Mouse (Mus musculus) kidney, postnatal 0 days (tissue): ENCODE data around the gene Slc25a11. TPM values are rescaled to one million over a fixed set of nuclear protein-coding genes. Genes with fewer than 3 reads are reported as not detected.

ENCODE experiments used
- ATAC-seq: fragments of 200-750 bp; cut with Nextera tagmentation; replicated peaks from 2 replicates; pipeline ENCODE4 v1.8.0; 2017; ENCODE audit warnings: low read depth, moderate number of reproducible peaks, moderate TSS enrichment, moderate library complexity; ENCODE audit not compliant: low FRiP score
- DNase-seq: peaks from one replicate; pipeline ENCODE4 v3.0.0-alpha.2; 2016; ENCODE audit warnings: low spot score
- H3K27ac ChIP-seq: fragments of 300-500 bp; sonication (generic); 2 replicates; pipeline ENCODE4 v1.5.1; 2014; ENCODE audit warnings: mild to moderate bottlenecking
- H3K27me3 ChIP-seq: fragments of 300-500 bp; sonication (generic); 2 replicates; pipeline ENCODE4 v1.6.1; 2014; ENCODE audit warnings: low read length, mixed read lengths; ENCODE audit not compliant: insufficient read depth
- H3K36me3 ChIP-seq: fragments of 300-500 bp; sonication (generic); 2 replicates; pipeline ENCODE4 v1.6.1; 2014; ENCODE audit warnings: low read length, mixed read lengths; ENCODE audit not compliant: insufficient read depth
- H3K4me1 ChIP-seq: fragments of 300-500 bp; sonication (generic); replicated peaks from 2 replicates; pipeline ENCODE4 v1.6.1; 2014; ENCODE audit warnings: antibody characterized with exemption, low read length, mixed read lengths; ENCODE audit not compliant: insufficient read depth
- H3K4me2 ChIP-seq: fragments of 300-500 bp; sonication (generic); 2 replicates; pipeline ENCODE4 v1.6.1; 2014; ENCODE audit warnings: mild to moderate bottlenecking, low read length, moderate library complexity, mixed read lengths
- H3K4me3 ChIP-seq: fragments of 300-500 bp; sonication (generic); replicated peaks from 2 replicates; pipeline ENCODE4 v1.5.1; 2014; ENCODE audit warnings: low read depth, low read length
- H3K9ac ChIP-seq: fragments of 300-500 bp; sonication (generic); 2 replicates; pipeline ENCODE4 v1.6.1; 2014; ENCODE audit warnings: low read depth, low read length
- H3K9me3 ChIP-seq: fragments of 300-500 bp; sonication (generic); replicated peaks from 2 replicates; pipeline ENCODE4 v1.6.1; 2016; ENCODE audit warnings: low read length, inconsistent platforms, mixed read lengths
- CTCF ChIP-seq: IDR thresholded peaks from 2 replicates; pipeline ENCODE4 v1.5.1; 2016; ENCODE audit warnings: antibody characterized with exemption, low read depth, mild to moderate bottlenecking, moderate library complexity
- WGBS: fragments of 180-500 bp; shearing (Covaris S2); extraction: QIAGEN DNeasy Blood & Tissue Kit; methylation state at CpG from one replicate; pipeline ENCODE4 v1.1.7; 2014; 5-methylcytosine and 5-hydroxymethylcytosine counted together
- polyA plus RNA-seq: library from polyadenylated mRNA; unstranded; fragments of >200 nt; fragmentation: Nextera tagmentation; extraction: Ambion mirVana; gene quantifications from 2 replicates; pipeline ENCODE4 v1.2.1, GENCODE M21; 2015

Slc25a11 gene
- polyA plus RNA-seq, 1 experiment from 2014 or later, result 227 TPM

DNA sequence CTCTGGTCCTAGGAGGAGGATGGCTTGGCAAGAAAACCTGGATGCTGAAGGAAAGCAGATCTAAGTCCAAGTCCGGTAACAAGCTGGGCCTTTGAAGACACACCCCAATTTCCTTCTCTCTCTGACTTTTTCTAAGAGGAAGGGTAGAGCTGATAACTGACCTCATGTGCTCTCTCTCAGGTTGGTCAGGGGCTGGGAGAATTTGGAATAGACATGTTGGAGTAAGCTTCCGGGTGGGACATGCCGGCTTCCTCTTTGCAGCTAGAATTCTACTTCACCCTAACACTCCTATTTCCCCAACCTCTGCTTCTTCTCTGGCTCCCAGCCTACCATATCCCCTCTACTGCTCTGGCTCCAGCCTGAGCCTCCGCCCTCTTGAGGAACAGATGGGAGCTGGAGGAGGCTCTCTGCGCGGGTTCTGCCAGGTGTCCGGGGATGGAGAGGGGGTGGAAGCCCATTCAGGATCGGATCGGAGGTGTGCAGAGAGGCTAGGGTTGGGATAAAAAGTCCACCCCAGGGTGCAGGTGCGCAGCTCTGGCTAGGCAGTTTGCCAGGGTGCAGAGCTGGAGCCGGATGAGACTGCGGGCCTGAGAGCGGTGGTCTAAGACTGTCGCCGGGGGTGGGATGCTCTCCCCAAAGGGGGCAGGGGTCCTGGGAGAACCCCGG lies 39.8 kb upstream of the Slc25a11 start:
- no peaks in the 10 kb centered on the region for H3K27me3 ChIP-seq
- ATAC-seq (peak; percentile 46), DNase-seq (peak; percentile 63)
- H3K4me1 ChIP-seq, result peaks cover 14% of the 10 kb centered on the region; the same call in 1 of the 2 replicates
- H3K4me2 ChIP-seq, result peak overlapping the region; percentile 75
- H3K9ac ChIP-seq, result peak overlapping the region; percentile 71
- no peak; the same call in 1 of the 2 replicates for TF ChIP-seq CTCF
- H3K27ac ChIP-seq, result peak overlapping the region; percentile 85
- H3K4me3 ChIP-seq, result peak overlapping the region; percentile 70
- 2% methylated on average over 16 of the region's 16 CpGs for WGBS
- H3K36me3 ChIP-seq, result peaks cover 20% of the 10 kb centered on the region
- no peaks in the 10 kb centered on the region for H3K9me3 ChIP-seq

GRCm38 (mm10) chr11:70683640-70684039 lies 36.4 kb upstream of the Slc25a11 start:
- Histone ChIP-seq H3K9me3 (no peaks in the 10 kb centered on the region), H3K36me3 (peaks cover 32% of the 10 kb centered on the region), H3K9ac (no peak overlapping the region), H3K4me3 (no peak overlapping the region), H3K4me1 (peaks cover 9% of the 10 kb centered on the region; the same call in 1 of the 2 replicates), H3K27me3 (no peaks in the 10 kb centered on the region), H3K4me2 (no peak overlapping the region), H3K27ac (no peak overlapping the region)
- DNase-seq, result no peak
- no peak for TF ChIP-seq CTCF
- WGBS, result 89% methylated on average over 5 of the region's 5 CpGs
- no peak for ATAC-seq

- H3K27ac ChIP-seq, result no peak overlapping the region
- peak; percentile 91 for DNase-seq
- 38% methylated on average over 11 of the region's 11 CpGs for WGBS
- H3K4me3 ChIP-seq, result no peak overlapping the region
- no peak overlapping the region for H3K9ac ChIP-seq
- ATAC-seq, result peak; percentile 37
- no peak overlapping the region for H3K4me2 ChIP-seq
- H3K27me3 ChIP-seq, result no peaks in the 10 kb centered on the region
- H3K36me3 ChIP-seq, result peaks cover 36% of the 10 kb centered on the region
- H3K9me3 ChIP-seq, result no peaks in the 10 kb centered on the region
- 0 out of 2 replicates have a peak, but pooled peaks cover 5% of the 10 kb centered on the region for H3K4me1 ChIP-seq
- peak; percentile 81 for TF ChIP-seq CTCF
Measured at GRCm38 (mm10) chr11:70681897-70682581, 34.8 kb upstream of the Slc25a11 start.

DNA sequence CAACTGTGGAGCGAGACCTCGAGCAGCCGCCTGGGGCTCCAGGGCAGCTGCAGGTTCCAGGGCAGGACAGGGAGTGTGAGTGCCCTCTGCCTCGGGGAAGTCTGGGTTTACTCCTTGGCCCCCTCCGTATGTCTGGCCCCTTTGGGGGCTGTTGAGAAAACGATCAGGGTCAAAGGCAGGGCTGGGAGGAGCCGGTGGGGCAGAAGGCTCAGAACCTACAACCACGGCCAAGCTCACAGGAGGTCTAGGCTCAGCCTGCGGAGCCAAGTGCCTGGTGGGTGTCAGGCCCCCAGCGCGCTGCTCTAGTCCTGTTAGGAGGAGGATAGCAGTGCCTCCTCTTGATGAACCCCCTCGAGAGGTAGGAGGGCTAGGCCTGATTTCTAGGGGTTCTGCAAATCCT lies 33.9 kb upstream of the Slc25a11 start:
- Histone ChIP-seq H3K27me3 (no peaks in the 10 kb centered on the region), H3K9me3 (no peaks in the 10 kb centered on the region), H3K9ac (no peak overlapping the region), H3K4me3 (no peak overlapping the region), H3K27ac (no peak overlapping the region), H3K36me3 (peaks cover 38% of the 10 kb centered on the region), H3K4me1 (0 out of 2 replicates have a peak, but pooled peaks cover under 1% of the 10 kb centered on the region), H3K4me2 (no peak overlapping the region)
- WGBS, result 61% methylated on average over 12 of the region's 12 CpGs
- DNase-seq, result no peak
- no peak for TF ChIP-seq CTCF
- ATAC-seq, result no peak

DNA sequence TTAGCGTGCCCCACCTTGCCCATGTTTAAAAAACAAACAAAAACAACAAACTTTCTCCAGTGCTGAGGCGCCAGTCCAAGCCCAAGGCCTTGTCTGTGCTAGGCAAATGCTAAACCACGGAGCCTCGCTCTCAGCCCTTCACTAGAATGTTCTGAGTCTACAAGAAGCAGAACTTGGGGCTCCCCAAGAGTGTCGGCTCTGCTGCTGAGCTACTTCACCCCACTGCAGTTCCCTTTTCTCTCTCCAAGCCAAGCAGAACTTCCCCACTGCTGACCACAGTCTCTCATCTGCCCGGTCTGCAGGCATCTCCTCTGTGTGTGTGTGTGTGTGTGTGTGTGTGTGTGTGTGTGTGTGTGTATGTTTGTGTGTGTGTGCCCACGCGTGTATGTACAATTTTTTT lies 32.6 kb upstream of the Slc25a11 start:
- WGBS, result 91% methylated on average over 8 of the region's 8 CpGs
- no peak for TF ChIP-seq CTCF
- no peak for ATAC-seq
- no peak overlapping the region for H3K9ac ChIP-seq
- no peaks in the 10 kb centered on the region for H3K27me3 ChIP-seq
- H3K4me3 ChIP-seq, result no peak overlapping the region
- no peak overlapping the region for H3K4me2 ChIP-seq
- H3K9me3 ChIP-seq, result no peaks in the 10 kb centered on the region
- no peak overlapping the region for H3K27ac ChIP-seq
- DNase-seq, result no peak
- H3K36me3 ChIP-seq, result peaks cover 40% of the 10 kb centered on the region
- no peaks in the 10 kb centered on the region for H3K4me1 ChIP-seq

DNA sequence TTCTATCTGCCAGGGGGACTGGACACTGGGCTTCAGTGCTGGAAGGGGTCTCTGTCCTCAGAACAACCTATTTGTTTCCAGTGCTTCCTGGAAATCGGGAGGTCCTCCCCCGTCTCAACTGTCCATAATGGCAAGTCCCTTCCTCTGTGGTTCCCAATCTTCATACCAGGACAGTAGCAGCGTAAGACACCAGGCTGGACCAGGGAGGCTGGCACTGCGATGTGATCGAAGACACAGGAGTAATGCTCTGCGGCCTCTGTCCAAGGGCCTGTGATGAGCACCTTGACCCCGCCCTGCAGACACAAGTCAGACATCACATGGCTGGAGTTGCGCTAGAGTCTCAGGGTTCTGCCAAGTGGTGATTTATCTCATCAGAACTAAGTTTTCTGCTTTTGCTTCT lies 32.1 kb upstream of the Slc25a11 start:
- Histone ChIP-seq H3K4me3 (no peak overlapping the region), H3K4me2 (no peak overlapping the region), H3K9me3 (no peaks in the 10 kb centered on the region), H3K27me3 (no peaks in the 10 kb centered on the region), H3K9ac (no peak overlapping the region), H3K36me3 (peaks cover 40% of the 10 kb centered on the region), H3K4me1 (no peaks in the 10 kb centered on the region), H3K27ac (no peak overlapping the region)
- WGBS, result 97% methylated on average over 8 of the region's 8 CpGs
- DNase-seq (no peak), ATAC-seq (no peak)
- TF ChIP-seq CTCF, result no peak
